Mouse (Mus musculus) forelimb bud, embryonic 11.5 days (tissue): ENCODE data around the gene Adamts15.

Source experiments
- DNase-seq: peaks from one replicate; pipeline ENCODE4 v3.0.0-alpha.2; 2012; ENCODE audit warnings: low read depth, low spot score

The Adamts15 gene

GRCm38 (mm10) chr9:30921261-30922103, 770 bp downstream of the Adamts15 start:
- DNase-seq: peak; percentile 30

GRCm38 (mm10) chr9:30920736-30921135, 1.5 kb downstream of the Adamts15 start:
- DNase-seq: peak; percentile 40

GRCm38 (mm10) chr9:30919686-30920085, 2.6 kb downstream of the Adamts15 start:
- no peak for DNase-seq

- DNase-seq: no peak
Observed at GRCm38 (mm10) chr9:30918466-30919356, 3.5 kb downstream of the Adamts15 start.

- no peak for DNase-seq
Observed at GRCm38 (mm10) chr9:30916266-30916968, 5.8 kb downstream of the Adamts15 start.

GRCm38 (mm10) chr9:30914241-30914640, 8.0 kb downstream of the Adamts15 start:
- DNase-seq: no peak

- DNase-seq: no peak
Observed at GRCm38 (mm10) chr9:30913429-30913828, 8.8 kb downstream of the Adamts15 start.

- DNase-seq: no peak
Observed at GRCm38 (mm10) chr9:30912161-30912560, 10.1 kb downstream of the Adamts15 start.

GRCm38 (mm10) chr9:30910491-30910890, 11.8 kb downstream of the Adamts15 start:
- no peak for DNase-seq

- no peak for DNase-seq
Observed at GRCm38 (mm10) chr9:30908973-30909372, 13.3 kb downstream of the Adamts15 start.

GRCm38 (mm10) chr9:30908296-30908690, 14.0 kb downstream of the Adamts15 start:
- DNase-seq: no peak

- no peak for DNase-seq
Observed at GRCm38 (mm10) chr9:30907677-30908295, 14.5 kb downstream of the Adamts15 start.

- DNase-seq: no peak
Observed at GRCm38 (mm10) chr9:30906426-30906825, 15.8 kb downstream of the Adamts15 start.

GRCm38 (mm10) chr9:30905861-30906260, 16.4 kb downstream of the Adamts15 start:
- DNase-seq: no peak

GRCm38 (mm10) chr9:30903266-30903665, 19.0 kb downstream of the Adamts15 start:
- no peak for DNase-seq

GRCm38 (mm10) chr9:30902641-30903040, 19.6 kb downstream of the Adamts15 start:
- DNase-seq: no peak

- DNase-seq: no peak
Observed at GRCm38 (mm10) chr9:30902152-30902551, 20.1 kb downstream of the Adamts15 start.

- no peak for DNase-seq
Observed at GRCm38 (mm10) chr9:30897169-30897568, 25.1 kb downstream of the Adamts15 start.

GRCm38 (mm10) chr9:30896752-30897151, 25.5 kb downstream of the Adamts15 start:
- DNase-seq: no peak

GRCm38 (mm10) chr9:30895618-30896017, 26.6 kb downstream of the Adamts15 start:
- no peak for DNase-seq

- DNase-seq: no peak
Observed at GRCm38 (mm10) chr9:30886276-30886675, 36.0 kb downstream of the Adamts15 start.
